Mouse (Mus musculus) brain, embryonic 14.5 days (tissue): Measurements from ENCODE around the gene Miga2.

Experiments used
- CTCF ChIP-seq: fragments of 200-500 bp; IDR thresholded peaks from 2 replicates; pipeline ENCODE4 v1.5.1; 2012; ENCODE audit warnings: inconsistent platforms, mild to moderate bottlenecking, moderate library complexity, borderline replicate concordance; ENCODE audit not compliant: insufficient read depth, insufficient read length; ENCODE audit errors: extremely low read depth
- POLR2A ChIP-seq: fragments of 200-500 bp; IDR thresholded peaks from 2 replicates; pipeline ENCODE4 v1.6.1; 2012; ENCODE audit warnings: mild to moderate bottlenecking, inconsistent platforms, borderline replicate concordance; ENCODE audit not compliant: poor library complexity, insufficient read depth, insufficient read length, severe bottlenecking; ENCODE audit errors: extremely low read depth

DNA sequence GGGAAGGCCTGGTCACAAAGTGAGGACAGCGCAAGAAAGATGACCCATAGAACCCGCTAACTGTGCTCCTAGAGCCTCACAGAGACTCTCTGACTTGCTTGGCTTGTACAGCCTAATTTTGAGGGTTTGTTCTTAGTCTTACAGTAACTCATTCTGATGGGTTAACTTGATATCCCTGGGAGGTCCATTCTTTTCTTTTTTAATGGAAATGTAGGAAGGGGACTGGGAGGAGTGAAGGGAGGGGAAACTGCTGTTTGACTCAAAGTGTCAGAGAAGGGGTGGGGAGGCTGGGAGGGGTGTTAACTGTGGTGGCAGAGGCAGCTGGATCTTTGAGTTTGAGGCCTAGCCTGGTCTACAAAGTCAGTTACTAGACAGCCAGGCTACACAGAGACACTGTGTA is 28.7 kb upstream of the Miga2 start:
- TF ChIP-seq POLR2A (no peak), CTCF (no peak)
